Mouse (Mus musculus) gastrocnemius, postnatal 14 days (tissue): ENCODE measurements around the gene Gzmn. TPM values are rescaled to one million over a fixed set of nuclear protein-coding genes. Genes with fewer than 3 reads are reported as not detected.
"Not testable (repeated sequence)": the region's sequence is repeated elsewhere in the genome, so short reads cannot be mapped to it uniquely, and the experiment has no call there.

Experiments used
- DNase-seq: peaks from one replicate; pipeline ENCODE4 v3.0.0; 2021; ENCODE audit warnings: mixed read lengths
- intact Hi-C: fragments of 180-260 bp; cut with DNase I; formaldehyde crosslinking; loops from one replicate; pipeline ENCODE4 v1.15.1; 2025; ENCODE audit warnings: low total_unique reads
- long read RNA-seq, 2 experiments: library from polyadenylated mRNA; stranded (forward); transcript quantifications; one replicate each; pipeline ENCODE4 v2.0.0; 2021
- total RNA-seq, 2 experiments: library from RNA; stranded (reverse); gene quantifications; 2 replicates each; pipeline ENCODE4 v1.2.3; 2021

Gene Gzmn
- total RNA-seq = not detected
- long read RNA-seq, experiment 1 = 0 reads
- long read RNA-seq, experiment 2 = 0 reads

- DNase-seq = no peak
- intact Hi-C loops = no loop called here
Measured at GRCm38 (mm10) chr14:56174499-56174898, at the start of gene Gzmn. Gene Gzmn, minus strand, starts transcription at chr14:56174599.

- no peak for DNase-seq
- intact Hi-C loops = no loop called here
Measured at GRCm38 (mm10) chr14:56211317-56211716, 36.9 kb upstream of the Gzmn start, which contains the start of gene Gzmf. Gene Gzmf, minus strand, starts transcription at chr14:56211417.

- no peak for DNase-seq
- intact Hi-C loops = loop anchor here (10.0 kb wide), 1 partner anchor 99 kb away; no protein-coding TSS in a partner anchor
Measured at GRCm38 (mm10) chr14:56205613-56206012, 31.2 kb upstream of the Gzmn start.

- intact Hi-C loops = loop anchor here (10.0 kb wide), 1 partner anchor 100 kb away; no protein-coding TSS in a partner anchor
- DNase-seq = not testable (repeated sequence)
Measured at GRCm38 (mm10) chr14:56205021-56205420, 30.6 kb upstream of the Gzmn start.

- intact Hi-C loops = loop anchor here (10.0 kb wide), 1 partner anchor 101 kb away; no protein-coding TSS in a partner anchor
- DNase-seq = peak; percentile 55
Measured at GRCm38 (mm10) chr14:56203975-56204374, 29.6 kb upstream of the Gzmn start.

GRCm38 (mm10) chr14:56186946-56187345 is 12.5 kb upstream of the Gzmn start:
- no peak for DNase-seq
- intact Hi-C loops = no loop called here

GRCm38 (mm10) chr14:56186521-56186920 is 12.1 kb upstream of the Gzmn start:
- no peak for DNase-seq
- intact Hi-C loops = no loop called here

- DNase-seq = peak; percentile 33
Measured at GRCm38 (mm10) chr14:56177651-56178050, 3.3 kb upstream of the Gzmn start.

GRCm38 (mm10) chr14:56173396-56173795 is 1.0 kb downstream of the Gzmn start:
- intact Hi-C loops = no loop called here
- DNase-seq = no peak

More at GRCm38 (mm10) chr14:56177651-56178050, 3.3 kb upstream of the Gzmn start:
- intact Hi-C loops = not testable (repeated sequence)

GRCm38 (mm10) chr14:56172744-56173143 is 1.7 kb downstream of the Gzmn start:
- intact Hi-C loops = no loop called here
- DNase-seq = no peak

GRCm38 (mm10) chr14:56168009-56168408 is 6.4 kb downstream of the Gzmn start:
- DNase-seq = no peak
- intact Hi-C loops = no loop called here

- intact Hi-C loops = no loop called here
Measured at GRCm38 (mm10) chr14:56162109-56162508, 12.3 kb downstream of the Gzmn start.

GRCm38 (mm10) chr14:56159479-56159878 is 14.9 kb downstream of the Gzmn start, which contains the start of gene Gzmg:
Gene Gzmg, minus strand, starts transcription at chr14:56159579.
- intact Hi-C loops, DNase-seq: not testable (repeated sequence)

More at GRCm38 (mm10) chr14:56162109-56162508, 12.3 kb downstream of the Gzmn start:
- DNase-seq = no peak

GRCm38 (mm10) chr14:56155340-56155739 is 19.1 kb downstream of the Gzmn start:
- no peak for DNase-seq
- intact Hi-C loops = no loop called here

GRCm38 (mm10) chr14:56133675-56134074 is 40.7 kb downstream of the Gzmn start:
- DNase-seq, intact Hi-C loops: not testable (repeated sequence)

- intact Hi-C loops, DNase-seq: not testable (repeated sequence)
Measured at GRCm38 (mm10) chr14:56132508-56132907, 41.9 kb downstream of the Gzmn start, which contains the start of gene Gzmd. Gene Gzmd, minus strand, starts transcription at chr14:56132608.

GRCm38 (mm10) chr14:56128341-56128740 is 46.1 kb downstream of the Gzmn start:
- intact Hi-C loops = no loop called here
- no peak for DNase-seq

GRCm38 (mm10) chr14:56123516-56123915 is 50.9 kb downstream of the Gzmn start:
- intact Hi-C loops = no loop called here
- no peak for DNase-seq

GRCm38 (mm10) chr14:56120525-56120924 is 53.9 kb downstream of the Gzmn start, which contains the start of gene Gzme:
Gene Gzme, minus strand, starts transcription at chr14:56120625.
- DNase-seq = no peak

More at GRCm38 (mm10) chr14:56120525-56120924, 53.9 kb downstream of the Gzmn start, which contains the start of gene Gzme:
- intact Hi-C loops = no loop called here
